Mouse (Mus musculus) kidney, postnatal 4 days (tissue): ENCODE measurements around the gene Gm17581.
A peak's percentile ranks its signal among the peaks of the same experiment; 100 is the strongest.
"Not testable (repeated sequence)": the region's sequence is repeated elsewhere in the genome, so short reads cannot be mapped to it uniquely, and the experiment has no call there.

ENCODE experiments used
- DNase-seq, 2 experiments: peaks; one replicate each; pipeline ENCODE4 v3.0.0; 2021; ENCODE audit warnings: mixed read lengths in 2 of 2

The Gm17581 gene

GRCm38 (mm10) chr2:155735766-155736165 is at the start of gene Gm17581:
Gene Gm17581, minus strand, starts transcription at chr2:155735866.
- not testable (repeated sequence) for DNase-seq

GRCm38 (mm10) chr2:155784534-155784933 is 48.9 kb upstream of the Gm17581 start:
- no peak for DNase-seq

- no peak for DNase-seq
Observed at GRCm38 (mm10) chr2:155779506-155779905, 43.8 kb upstream of the Gm17581 start.

- DNase-seq: no peak
Observed at GRCm38 (mm10) chr2:155779066-155779465, 43.4 kb upstream of the Gm17581 start.

- DNase-seq: no peak
Observed at GRCm38 (mm10) chr2:155778004-155778403, 42.3 kb upstream of the Gm17581 start.

GRCm38 (mm10) chr2:155777688-155777985 is 42.0 kb upstream of the Gm17581 start:
- DNase-seq: no peak

GRCm38 (mm10) chr2:155776824-155777687 is 41.4 kb upstream of the Gm17581 start:
- DNase-seq: no peak

GRCm38 (mm10) chr2:155775685-155776263 is 40.1 kb upstream of the Gm17581 start:
- DNase-seq: peak; percentile 84 to 86

GRCm38 (mm10) chr2:155774927-155775684 is 39.4 kb upstream of the Gm17581 start, which contains the start of gene Mmp24:
Gene Mmp24, plus strand, starts transcription at chr2:155775342.
- no peak for DNase-seq

GRCm38 (mm10) chr2:155774261-155774926 is 38.7 kb upstream of the Gm17581 start:
- DNase-seq: no peak

GRCm38 (mm10) chr2:155773664-155774063 is 38.0 kb upstream of the Gm17581 start:
- no peak for DNase-seq

GRCm38 (mm10) chr2:155764679-155765418 is 29.2 kb upstream of the Gm17581 start:
- DNase-seq: peak; percentile 80 to 82

- DNase-seq: peak; percentile 29 to 43
Observed at GRCm38 (mm10) chr2:155756855-155757566, 21.3 kb upstream of the Gm17581 start.

- DNase-seq: peak; percentile 80 to 83
Observed at GRCm38 (mm10) chr2:155755746-155756145, 20.1 kb upstream of the Gm17581 start.

GRCm38 (mm10) chr2:155751014-155751786 is 15.5 kb upstream of the Gm17581 start, which contains the start of gene Procr:
Gene Procr, plus strand, starts transcription at chr2:155751117.
- peak; percentile 65 to 72 for DNase-seq

GRCm38 (mm10) chr2:155749394-155749793 is 13.7 kb upstream of the Gm17581 start:
- DNase-seq: no peak

- no peak for DNase-seq
Observed at GRCm38 (mm10) chr2:155745487-155745886, 9.8 kb upstream of the Gm17581 start.

- DNase-seq: peak in 1 of 2 experiments; percentile 22
Observed at GRCm38 (mm10) chr2:155743351-155743750, 7.7 kb upstream of the Gm17581 start.

GRCm38 (mm10) chr2:155742931-155743337 is 7.3 kb upstream of the Gm17581 start:
- DNase-seq: peak; percentile 66 to 76

- DNase-seq: peak in 1 of 2 experiments; percentile 22
Observed at GRCm38 (mm10) chr2:155742211-155742610, 6.5 kb upstream of the Gm17581 start.
